ENCODE assay signal across 24 mouse cellular contexts in genomic region chr11:104123479-104123878, GRCm38 (mm10). TPM values are rescaled to one million over a fixed set of nuclear protein-coding genes. Genes with fewer than 3 reads are reported as not detected.
"Had no signal": no experiment of that assay in that cellular context is flagged by ENCODE, and none has a peak within 500 bp of the region (broad histone marks: within the 10 kb centered on the region; RNA-seq: fewer than 3 reads in every experiment).

No protein-coding gene starts in this region.

- H3K9me3 ChIP-seq: lung, embryonic 15.5 days; megakaryocyte, embryonic 14.5 days; midbrain, embryonic 13.5 days; midbrain, embryonic 15.5 days; neural tube, embryonic 13.5 days; neural tube, embryonic 15.5 days had no signal

- H3K27me3 ChIP-seq: midbrain, embryonic 13.5 days; midbrain, embryonic 15.5 days; neural tube, embryonic 15.5 days had no signal

- H3K4me2 ChIP-seq: lung, embryonic 15.5 days; midbrain, embryonic 11.5 days; midbrain, embryonic 13.5 days; midbrain, embryonic 15.5 days; neural tube, embryonic 13.5 days; neural tube, embryonic 15.5 days had no signal

- DNase-seq: liver, postnatal 0 days; lung, adult 2 months; lung, postnatal 14 days; lung, postnatal 36 days; retina, postnatal 1 day; right cerebral cortex, adult 18-20 months; right cerebral cortex, postnatal 25 days; right cerebral cortex, postnatal 4 days; spleen, adult 18-20 months; thymus, adult 2 months; thymus, postnatal 25 days; thymus, postnatal 4 days had no signal

- H3K36me3 ChIP-seq: lung, embryonic 15.5 days; midbrain, embryonic 13.5 days; midbrain, embryonic 15.5 days; neural tube, embryonic 13.5 days; neural tube, embryonic 15.5 days had no signal

- H3K4me3 ChIP-seq: lung, embryonic 15.5 days; megakaryocyte, embryonic 14.5 days; midbrain, embryonic 13.5 days; midbrain, embryonic 15.5 days; neural tube, embryonic 13.5 days; neural tube, embryonic 15.5 days had no signal

- H3K9ac ChIP-seq: liver, postnatal 0 days; lung, embryonic 15.5 days; midbrain, embryonic 13.5 days; midbrain, embryonic 15.5 days; neural tube, embryonic 13.5 days; neural tube, embryonic 15.5 days had no signal

- H3K4me1 ChIP-seq: lung, embryonic 15.5 days; megakaryocyte, embryonic 14.5 days; midbrain, embryonic 13.5 days; midbrain, embryonic 15.5 days had no signal

- H3K27ac ChIP-seq: lung, embryonic 15.5 days; macrophage; midbrain, embryonic 13.5 days; midbrain, embryonic 15.5 days; neural tube, embryonic 15.5 days had no signal

RNA-seq across cellular contexts. Expression of gene Crhr1, which starts 9.2 kb away (rescaled TPM):
- total RNA-seq: megakaryocyte progenitor cell, adult 5-6 weeks; monocyte, adult 5-6 weeks had no signal
- polyA plus RNA-seq: liver, postnatal 0 days; lung, adult 2 months; lung, embryonic 15.5 days; lung, postnatal 0 days; macrophage; small intestine, adult 2 months had no signal
